In the genomic region with DNA sequence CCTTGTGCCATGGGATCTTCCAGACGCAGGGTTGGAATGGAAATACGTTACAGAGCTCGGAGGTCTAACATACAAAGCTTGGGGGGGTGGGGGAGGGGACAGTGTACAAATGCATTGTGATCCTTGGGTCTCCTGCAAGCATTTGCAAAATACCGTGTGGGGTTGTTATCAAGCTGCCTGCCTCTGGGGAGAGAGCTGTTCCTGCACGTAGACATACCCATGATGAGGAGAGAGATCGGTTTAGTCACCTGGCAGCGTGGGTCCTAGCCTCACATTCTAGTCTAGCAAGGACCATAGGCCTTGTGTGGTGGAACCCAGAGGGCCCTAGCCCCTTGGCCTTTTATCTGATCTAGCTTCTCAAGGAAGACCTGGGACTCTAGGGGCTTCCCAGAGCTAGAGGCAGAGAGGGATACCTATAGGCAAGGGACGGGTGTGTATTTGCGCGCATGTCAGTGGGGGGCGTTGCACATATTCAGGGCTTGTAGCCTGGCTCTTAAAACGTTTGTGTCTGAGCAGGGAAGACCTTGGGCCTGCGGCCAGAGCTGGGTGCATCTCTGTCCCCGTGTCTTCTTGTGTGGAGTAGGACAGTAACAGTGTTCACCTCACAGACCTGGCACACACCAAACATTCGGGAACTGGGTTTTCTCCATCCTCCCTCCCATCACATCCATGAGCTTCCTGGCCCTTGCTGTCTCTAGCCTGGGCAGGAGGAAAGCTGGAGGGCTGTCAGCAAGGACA, we compare ENCODE assay signal across 24 mouse cellular contexts. TPM values are rescaled to one million over a fixed set of nuclear protein-coding genes. Genes with fewer than 3 reads are reported as not detected.
DNase-seq lines count a peak whose midpoint lies in the region; ATAC-seq lines count a peak whose summit lies in the region.
"Had no signal": no experiment of that assay in that cellular context is flagged by ENCODE, and none has a peak within 500 bp of the region (broad histone marks: within the 10 kb centered on the region; RNA-seq: fewer than 3 reads in every experiment).

No protein-coding gene starts in this region.

- H3K4me2 ChIP-seq in midbrain, embryonic 14.5 days (ENCODE audit: low read length): no peak overlapping the region
- H3K4me2 ChIP-seq: forebrain, embryonic 12.5 days; hindbrain, embryonic 12.5 days; liver, embryonic 13.5 days; lung, embryonic 14.5 days had no signal

- H3K4me3 ChIP-seq in midbrain, embryonic 10.5 days: no peak overlapping the region
- H3K4me3 ChIP-seq in midbrain, embryonic 14.5 days (replicated peaks; ENCODE audit: low read depth, low read length): no peak overlapping the region
- H3K4me3 ChIP-seq: forebrain, embryonic 12.5 days; hindbrain, embryonic 12.5 days; liver, embryonic 13.5 days; myocyte had no signal

- no peak for ATAC-seq in midbrain, embryonic 14.5 days (ENCODE audit: low FRiP score, low TSS enrichment)
- ATAC-seq in megakaryocyte progenitor cell, adult 5-6 weeks (replicated peaks; ENCODE audit: poor library complexity): no peak
- ATAC-seq: CD4-positive, CD25-positive, alpha-beta regulatory T cell, adult 4 months had no signal

- 84% methylated on average over 15 of the region's 15 CpGs for WGBS in midbrain, embryonic 10.5 days
- WGBS in midbrain, embryonic 14.5 days: 74% methylated on average over 15 of the region's 15 CpGs

- H3K9ac ChIP-seq in midbrain, embryonic 14.5 days (replicated peaks; ENCODE audit: low read length): no peak overlapping the region
- H3K9ac ChIP-seq: forebrain, embryonic 12.5 days; hindbrain, embryonic 12.5 days; liver, embryonic 13.5 days; lung, embryonic 14.5 days had no signal

- peak; percentile 32 for DNase-seq in adrenal gland, adult 8-10 months
- no peak for DNase-seq in adrenal gland, adult 18-20 months (ENCODE audit: low spot score in 2 of 2)
- no peak for DNase-seq in midbrain, embryonic 10.5 days (ENCODE audit: low spot score)
- no peak for DNase-seq in midbrain, embryonic 14.5 days
- DNase-seq in adrenal gland, postnatal 36 days: peak; percentile 58 to 64
- DNase-seq in naive thymus-derived CD4-positive, alpha-beta T cell, adult 2 months (ENCODE audit: low read depth): peak; percentile 12
- DNase-seq: cerebellum, adult 11 months; cerebellum, postnatal 10 days; gastrocnemius, postnatal 10 days; heart, adult 18-20 months; kidney, adult 8-10 months; kidney, postnatal 36 days; liver, embryonic 13.5 days; lung, embryonic 14.5 days; lung, postnatal 36 days had no signal

- H3K36me3 ChIP-seq in midbrain, embryonic 10.5 days: peaks cover 29% of the 10 kb centered on the region
- H3K36me3 ChIP-seq in midbrain, embryonic 14.5 days (ENCODE audit: control insufficient read depth, insufficient read depth, low read length): peaks cover 15% of the 10 kb centered on the region

- H3K27ac ChIP-seq in midbrain, embryonic 10.5 days (replicated peaks): 0 out of 2 replicates have a peak overlapping the region, but pooled peaks have one; percentile 14
- H3K27ac ChIP-seq in midbrain, embryonic 14.5 days (replicated peaks; ENCODE audit: low read depth, low read length): no peak overlapping the region
- H3K27ac ChIP-seq: forebrain, embryonic 12.5 days had no signal

- peaks cover 13% of the 10 kb centered on the region for H3K27me3 ChIP-seq in midbrain, embryonic 10.5 days (ENCODE audit: low read depth, poor library complexity, severe bottlenecking)
- H3K27me3 ChIP-seq in midbrain, embryonic 14.5 days (ENCODE audit: control insufficient read depth, insufficient read depth, low read length): peaks cover 8% of the 10 kb centered on the region; the same call in 1 of the 2 replicates

- H3K9me3 ChIP-seq in midbrain, embryonic 10.5 days (replicated peaks): no peaks in the 10 kb centered on the region
- H3K9me3 ChIP-seq in midbrain, embryonic 14.5 days (ENCODE audit: control insufficient read depth, low read length): no peaks in the 10 kb centered on the region
- H3K9me3 ChIP-seq: forebrain, embryonic 12.5 days; hindbrain, embryonic 12.5 days; liver, embryonic 13.5 days had no signal

- H3K4me1 ChIP-seq in midbrain, embryonic 10.5 days: peaks cover 50% of the 10 kb centered on the region
- H3K4me1 ChIP-seq in midbrain, embryonic 14.5 days (ENCODE audit: control insufficient read depth, insufficient read depth, low read length): no peaks in the 10 kb centered on the region; the same call in 1 of the 2 replicates

RNA-seq across cellular contexts. Expression of a gene that starts 8.4 kb away (rescaled TPM):
- 10 to 100 TPM; 26.1 to 36.2 (median 29.8) TPM for total RNA-seq in adrenal gland, adult 8-10 months (2022)
- 10 to 100 TPM; 19.1 to 22.5 TPM for total RNA-seq in adrenal gland, adult 18-20 months (2021)
- 37.5 and 40.9 TPM in 2 replicates for polyA plus RNA-seq in midbrain, embryonic 10.5 days (2016; fragmentation: Nextera tagmentation; extraction: Ambion mirVana)
- 77.5 and 87.8 TPM in 2 replicates for polyA plus RNA-seq in midbrain, embryonic 14.5 days (2014; fragmentation: Nextera tagmentation; extraction: Ambion mirVana)
- total RNA-seq in adrenal gland, postnatal 36 days (2021): 10 to 100 TPM; 30.9 to 42.6 TPM
- total RNA-seq in megakaryocyte progenitor cell, adult 5-6 weeks (2015): 74.1 and 75.9 TPM in 2 replicates
- 71.7 and 76.0 TPM in 2 replicates for total RNA-seq in megakaryocyte progenitor cell, adult 5-6 weeks (2017)

RNA-seq across cellular contexts. Expression of a gene that starts 23.7 kb away (rescaled TPM):
- total RNA-seq in adrenal gland, adult 8-10 months (2022): under 1 TPM in 1 of 4 experiments, not detected in 3; 0.11 TPM
- total RNA-seq in adrenal gland, adult 18-20 months (2021): not detected
- polyA plus RNA-seq in midbrain, embryonic 10.5 days (2016; fragmentation: Nextera tagmentation; extraction: Ambion mirVana): 0.10 and 0.21 TPM in 2 replicates
- polyA plus RNA-seq in midbrain, embryonic 14.5 days (2014; fragmentation: Nextera tagmentation; extraction: Ambion mirVana): 0.09 TPM in 1 of 2 replicates, not detected in the other
- not detected for total RNA-seq in adrenal gland, postnatal 36 days (2021)
- not detected in 2 replicates for total RNA-seq in megakaryocyte progenitor cell, adult 5-6 weeks (2015)
- total RNA-seq in megakaryocyte progenitor cell, adult 5-6 weeks (2017): 0.07 TPM in 1 of 2 replicates, not detected in the other
- total RNA-seq: gastrocnemius, postnatal 10 days; left cerebral cortex, adult 8-10 months; MEL had no signal
- polyA plus RNA-seq: CD4-positive, CD25-positive, alpha-beta regulatory T cell, adult 4 months; forebrain, embryonic 12.5 days; frontal cortex, adult 2 months; heart, postnatal 0 days; liver, embryonic 13.5 days; myocyte had no signal

RNA-seq across cellular contexts. Expression of a gene that starts 29.5 kb away (rescaled TPM):
- total RNA-seq in adrenal gland, adult 8-10 months (2022): 10 to 100 TPM in 2 of 4 experiments, 1 to 10 TPM in 2; 4.8 to 16.9 (median 9.3) TPM
- 1 to 10 TPM; 3.7 to 6.8 TPM for total RNA-seq in adrenal gland, adult 18-20 months (2021)
- 5.3 and 10.1 TPM in 2 replicates for polyA plus RNA-seq in midbrain, embryonic 10.5 days (2016; fragmentation: Nextera tagmentation; extraction: Ambion mirVana)
- polyA plus RNA-seq in midbrain, embryonic 14.5 days (2014; fragmentation: Nextera tagmentation; extraction: Ambion mirVana): 45.5 and 50.2 TPM in 2 replicates
- total RNA-seq in adrenal gland, postnatal 36 days (2021): 1 to 10 TPM; 8.1 TPM
- 7.1 and 7.6 TPM in 2 replicates for total RNA-seq in megakaryocyte progenitor cell, adult 5-6 weeks (2015)
- 5.5 and 7.6 TPM in 2 replicates for total RNA-seq in megakaryocyte progenitor cell, adult 5-6 weeks (2017)

RNA-seq across cellular contexts. Expression of a gene that starts 51.7 kb away (rescaled TPM):
- total RNA-seq in adrenal gland, adult 8-10 months (2022): 100 to 1,000 TPM; 104 to 122 (median 111) TPM
- 100 to 1,000 TPM in 1 of 2 experiments, 10 to 100 TPM in 1; 67.7 to 102 TPM for total RNA-seq in adrenal gland, adult 18-20 months (2021)
- 224 and 227 TPM in 2 replicates for polyA plus RNA-seq in midbrain, embryonic 10.5 days (2016; fragmentation: Nextera tagmentation; extraction: Ambion mirVana)
- 171 and 174 TPM in 2 replicates for polyA plus RNA-seq in midbrain, embryonic 14.5 days (2014; fragmentation: Nextera tagmentation; extraction: Ambion mirVana)
- total RNA-seq in adrenal gland, postnatal 36 days (2021): 10 to 100 TPM; 84.6 to 87.0 TPM
- total RNA-seq in megakaryocyte progenitor cell, adult 5-6 weeks (2015): 46.9 and 49.3 TPM in 2 replicates
- 27.9 and 33.0 TPM in 2 replicates for total RNA-seq in megakaryocyte progenitor cell, adult 5-6 weeks (2017)

Comparison
In these comparisons a context has a peak if more than half of its experiments do, and no peak if none do; other contexts are left out.
1. DNase-seq: peak in adrenal gland, adult 8-10 months (single experiment), adrenal gland, postnatal 36 days (2 of 2) and naive thymus-derived CD4-positive, alpha-beta T cell, adult 2 months (single experiment); none in adrenal gland, adult 18-20 months (0 of 2), midbrain, embryonic 10.5 days (single experiment) and midbrain, embryonic 14.5 days (single experiment).